Mouse (Mus musculus) spleen, postnatal 0 days (tissue): ENCODE results near the gene Zfp28. TPM values are rescaled to one million over a fixed set of nuclear protein-coding genes. Genes with fewer than 3 reads are reported as not detected.

Experiments
- polyA plus RNA-seq: library from polyadenylated mRNA; unstranded; fragments of >200 nt; fragmentation: Nextera tagmentation; extraction: Ambion mirVana; gene quantifications from 2 replicates; pipeline ENCODE4 v1.2.1, GENCODE M21; 2015

The Zfp28 gene
- 1.4 and 1.5 TPM in 2 replicates for polyA plus RNA-seq

DNA sequence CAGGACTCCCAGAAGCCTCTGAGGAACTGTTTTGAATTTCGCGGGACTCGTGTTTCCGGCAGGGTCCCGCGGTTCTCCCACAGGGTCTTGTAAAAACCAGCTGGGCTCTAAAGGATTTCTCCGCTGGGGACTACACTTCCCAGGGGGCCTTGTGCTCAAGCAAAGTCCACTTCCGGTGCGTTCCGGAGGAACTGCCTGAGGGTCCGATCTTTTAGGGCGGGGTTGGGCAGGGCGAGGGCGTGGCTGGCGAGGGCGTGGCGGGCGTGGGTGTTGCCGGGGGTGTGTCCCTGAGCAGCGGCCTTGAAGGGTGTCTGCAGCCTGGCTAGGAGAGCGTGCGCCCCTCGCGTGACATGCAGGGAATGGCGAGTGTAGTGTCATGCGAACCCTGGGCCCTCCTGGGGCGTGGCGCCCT, at the start of gene Zfp28:
Gene Zfp28, plus strand, starts transcription at position 252 of the 412 bp plus-strand sequence.

DNA sequence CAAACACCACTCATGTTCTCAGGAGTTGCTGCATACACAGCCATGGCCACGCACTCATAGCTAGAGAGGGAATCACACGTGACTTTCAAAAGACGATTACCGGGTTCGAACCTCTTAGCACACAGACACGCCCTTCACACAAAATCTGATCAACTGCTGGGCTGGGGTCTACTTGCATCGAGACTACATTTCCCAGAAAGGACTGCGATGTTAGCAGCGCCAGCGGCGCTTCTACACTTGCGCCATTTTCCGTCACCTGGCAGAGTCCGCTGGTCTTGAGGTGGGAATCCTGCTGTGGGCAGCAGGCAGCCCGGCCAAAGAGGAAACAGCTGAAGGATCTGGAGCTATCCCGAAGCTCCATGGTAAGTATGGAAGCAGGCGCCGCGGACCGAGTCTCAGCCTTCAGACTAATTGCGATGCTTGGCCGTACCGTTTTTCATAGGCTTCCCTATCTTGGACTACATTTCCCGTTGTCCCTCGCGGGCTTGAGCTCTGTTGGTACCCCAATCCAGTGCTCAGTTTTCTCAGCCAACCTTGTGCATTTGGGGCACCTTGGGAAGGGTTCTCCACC, 39.5 kb upstream of the Zfp28 start, which contains the start of gene Gm3854:
Gene Gm3854, plus strand, starts transcription at position 259 of the 571 bp plus-strand sequence.

GRCm38 (mm10) chr7:6363047-6363488, 20.0 kb upstream of the Zfp28 start, which contains the start of gene Zfp78:
Gene Zfp78, plus strand, starts transcription at chr7:6363280.

GRCm38 (mm10) chr7:6397996-6398975, 15.2 kb downstream of the Zfp28 start, which contains the start of gene Smim17:
Gene Smim17, plus strand, starts transcription at chr7:6398715.

GRCm38 (mm10) chr7:6410043-6410442, 26.9 kb downstream of the Zfp28 start, which contains the start of gene Gm20715:
Gene Gm20715, plus strand, starts transcription at chr7:6410277.

DNA sequence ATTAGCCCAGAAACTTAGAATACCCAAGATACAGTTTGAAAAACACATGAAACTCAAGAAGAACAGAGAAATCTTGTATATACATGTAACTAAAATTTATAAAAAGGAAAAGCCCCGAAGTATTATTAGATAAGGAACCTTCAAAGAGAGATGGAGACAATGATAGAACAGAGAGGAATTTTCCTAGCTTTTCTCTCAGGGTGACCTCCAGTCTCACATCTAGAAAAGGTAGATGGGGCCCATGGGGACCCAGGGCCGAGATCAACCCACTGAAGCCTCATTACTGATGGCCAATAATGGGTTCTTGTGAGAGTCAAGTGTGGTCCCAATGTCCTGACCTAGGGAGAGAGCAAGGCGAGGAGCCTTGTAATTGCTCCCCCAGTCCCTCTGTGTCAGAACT, 55.3 kb downstream of the Zfp28 start, which contains the start of gene Olfr1344:
Gene Olfr1344, plus strand, starts transcription at position 301 of the 400 bp plus-strand sequence.

Other genes starting within 250 kb of the Zfp28 start
- 26.7 and 27.5 TPM in 2 replicates for gene Zfp787, start 227.3 kb upstream of the Zfp28 start, polyA plus RNA-seq
- gene Zfp444, start 211.1 kb upstream of the Zfp28 start, polyA plus RNA-seq = 17.3 and 19.8 TPM in 2 replicates
- gene Galp, start 186.2 kb upstream of the Zfp28 start, polyA plus RNA-seq = not detected in 2 replicates
- not detected in 2 replicates for gene Zscan5b, start 161.0 kb upstream of the Zfp28 start, polyA plus RNA-seq
- gene Epp13, start 130.6 kb upstream of the Zfp28 start, polyA plus RNA-seq = not detected in 2 replicates
- 3.9 and 4.1 TPM in 2 replicates for gene Zfp667, start 96.7 kb upstream of the Zfp28 start, polyA plus RNA-seq
- gene Zfp583, start 52.0 kb upstream of the Zfp28 start, polyA plus RNA-seq = 1.8 and 2.0 TPM in 2 replicates
- gene Gm3854, start 39.5 kb upstream of the Zfp28 start, polyA plus RNA-seq = 0.28 and 0.38 TPM in 2 replicates
- 1.1 and 1.4 TPM in 2 replicates for gene Zfp78, start 20.0 kb upstream of the Zfp28 start, polyA plus RNA-seq
- 0.21 TPM in 1 of 2 replicates, not detected in the other for gene Smim17, start 15.4 kb downstream of the Zfp28 start, polyA plus RNA-seq
- not detected in 2 replicates for gene Gm20715, start 27.0 kb downstream of the Zfp28 start, polyA plus RNA-seq
- gene Olfr1344, start 55.4 kb downstream of the Zfp28 start, polyA plus RNA-seq = not detected in 2 replicates
- not detected in 2 replicates for gene Olfr1336, start 72.9 kb downstream of the Zfp28 start, polyA plus RNA-seq
- gene Olfr1346, start 83.8 kb downstream of the Zfp28 start, polyA plus RNA-seq = not detected in 2 replicates
- not detected in 2 replicates for gene Olfr5, start 103.6 kb downstream of the Zfp28 start, polyA plus RNA-seq
- not detected in 2 replicates for gene Olfr1347, start 116.5 kb downstream of the Zfp28 start, polyA plus RNA-seq
- not detected in 2 replicates for gene Olfr1348, start 125.5 kb downstream of the Zfp28 start, polyA plus RNA-seq
- gene Olfr1349, start 139.7 kb downstream of the Zfp28 start, polyA plus RNA-seq = not detected in 2 replicates
- gene Olfr1350, start 181.5 kb downstream of the Zfp28 start, polyA plus RNA-seq = not detected in 2 replicates